In genomic region chr6:81472506-81472905, GRCm38 (mm10) we compare ENCODE assay signal across 13 mouse cellular contexts.
DNase-seq lines count a peak whose midpoint lies in the region; ATAC-seq lines count a peak whose summit lies in the region.
"Had no signal": no experiment of that assay in that cellular context is flagged by ENCODE, and none has a peak within 500 bp of the region (broad histone marks: within the 10 kb centered on the region; RNA-seq: fewer than 3 reads in every experiment).

No protein-coding gene starts in this region.

- intact Hi-C loops in left cerebral cortex, postnatal 25 days (cut with DNase I) = no loop called here
- intact Hi-C loops in left cerebral cortex, postnatal 10 days (cut with DNase I) = no loop called here

- peak; percentile 26 to 35 for DNase-seq in cerebellum, postnatal 10 days
- DNase-seq in left cerebral cortex, postnatal 25 days (ENCODE audit: low spot score in 2 of 2) = peak; percentile 10 to 59
- no peak for DNase-seq in left cerebral cortex, postnatal 10 days (ENCODE audit: extremely low spot score in 1 of 2, low spot score in 2 of 2)
- peak; percentile 9 for DNase-seq in MN1 (ENCODE audit: low spot score)
- no peak for DNase-seq in kidney, adult 11 months
- DNase-seq: adrenal gland, adult 8-10 months; adrenal gland, postnatal 36 days; forebrain, postnatal 0 days; gastrocnemius, postnatal 14 days; heart, adult 2 months had no signal

- no peak for ATAC-seq in cerebellum, adult (ENCODE audit: insufficient number of reproducible peaks, low FRiP score, low TSS enrichment)
- ATAC-seq: forebrain, embryonic 13.5 days; intestine, embryonic 15.5 days had no signal

Comparison
In these comparisons a context has a peak if more than half of its experiments do, and no peak if none do; other contexts are left out.
1. DNase-seq: peak in cerebellum, postnatal 10 days (2 of 2), left cerebral cortex, postnatal 25 days (2 of 2) and MN1 (single experiment); none in left cerebral cortex, postnatal 10 days (0 of 2) and kidney, adult 11 months (single experiment).